Mouse (Mus musculus): ENCODE data around the gene Atf4.

GRCm38 (mm10) chr15:80263610-80264575 lies 8.9 kb downstream of the Atf4 start, which contains the start of gene Rps19bp1:
- peak; percentile 60; the same call in 1 of the 2 replicates for TF ChIP-seq MYC (IDR thresholded peaks at IDR 0.05; ENCODE audit: low read depth, low read length)
- TF ChIP-seq CTCF (IDR thresholded peaks at IDR 0.05 in 2 of 3, conservative IDR thresholded peaks at IDR 0.05 in 1 of 3; ENCODE audit: control insufficient read depth in 1 of 3, insufficient read depth in 1 of 3, low read depth in 2 of 3, low read length in 3 of 3, poor library complexity in 1 of 3, severe bottlenecking in 1 of 3) = 0 out of 6 replicates have a peak, but pooled peaks of 1 of the 3 experiments have one; percentile 0
- no peak for TF ChIP-seq RAD21 (IDR thresholded peaks at IDR 0.05; ENCODE audit: low read depth, low read length)
- no peak for TF ChIP-seq CHD1 (IDR thresholded peaks at IDR 0.05; ENCODE audit: low read depth, low read length)
- peak; percentile 85 to 89 for TF ChIP-seq POLR2A (IDR thresholded peaks at IDR 0.05; ENCODE audit: control insufficient read depth in 1 of 2, insufficient read depth in 1 of 2, low read depth in 1 of 2, low read length in 2 of 2, poor library complexity in 1 of 2)
- TF ChIP-seq SIN3A (IDR thresholded peaks at IDR 0.05; ENCODE audit: low read length) = peak; percentile 98
- TF ChIP-seq UBTF (IDR thresholded peaks at IDR 0.05; ENCODE audit: borderline replicate concordance, insufficient read depth, low read depth, low read length) = 0 out of 2 replicates have a peak, but pooled peaks have one; percentile 57
